Mouse (Mus musculus) thymus, adult 2 months (tissue): ENCODE measurements at regions not wholly inside any gene's neighbourhood (a gene's known extent, or its start where the extent isn't known, plus 50 kb on each side); places are given as distances from the start of the nearest gene placed in this dataset.

ENCODE experiments used
- CTCF ChIP-seq: fragments of 200-500 bp; IDR thresholded peaks from 2 replicates; pipeline ENCODE4 v1.5.1; 2012; ENCODE audit warnings: mild to moderate bottlenecking, control low read depth, low read length, moderate library complexity, borderline replicate concordance; ENCODE audit not compliant: control insufficient read depth, poor library complexity, insufficient read depth; ENCODE audit errors: extremely low read depth
- POLR2A ChIP-seq: fragments of 200-500 bp; IDR thresholded peaks from 2 replicates; pipeline ENCODE4 v1.6.1; 2012; ENCODE audit warnings: mild to moderate bottlenecking, low read length, control low read depth, moderate library complexity; ENCODE audit not compliant: control insufficient read depth, poor library complexity, insufficient read depth; ENCODE audit errors: extremely low read depth

- TF ChIP-seq CTCF (no peak), POLR2A (no peak)
These were observed 107.7 kb upstream of the Acvr2a start for GRCm38 (mm10) chr2:48706188-48706587.
